Mouse (Mus musculus) urinary bladder, adult 18-20 months (tissue): ENCODE data around the gene Shf.

Experiments used
- DNase-seq, 2 experiments: peaks; one replicate each; pipeline ENCODE4 v3.0.0; 2022; ENCODE audit warnings: low spot score in 2 of 2, mixed read lengths in 2 of 2

Gene Shf

DNA sequence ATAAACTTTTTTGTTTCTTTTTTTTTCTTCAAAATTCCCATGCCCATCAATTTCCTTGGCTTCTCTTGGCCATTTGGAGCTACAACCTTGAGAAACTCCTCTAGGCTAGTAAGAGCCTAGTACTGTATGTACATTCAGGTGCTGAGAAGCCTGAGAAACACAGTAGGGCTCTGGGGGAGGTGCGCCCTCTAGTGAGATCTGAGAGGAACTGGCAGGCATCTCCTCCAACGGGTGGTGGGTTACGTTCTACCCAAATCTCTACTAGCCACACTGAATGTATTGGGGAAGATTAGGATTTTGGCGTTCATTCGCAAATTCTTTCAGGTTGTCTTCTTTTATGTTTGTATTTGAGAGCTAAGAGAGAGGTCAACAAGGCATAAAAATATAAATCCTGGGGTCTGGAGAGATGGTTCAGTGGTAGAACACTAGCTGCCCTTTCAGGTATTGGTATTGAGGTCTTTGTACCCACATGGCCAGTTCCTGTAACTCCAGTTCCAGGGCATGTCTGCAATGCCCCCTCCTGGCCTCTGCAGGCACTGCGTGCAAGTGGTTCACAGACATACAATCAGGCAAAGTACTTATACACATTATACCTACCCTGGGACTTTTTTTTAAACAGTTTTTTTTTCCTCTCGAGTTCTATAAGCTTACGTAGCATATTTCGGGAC lies 66.3 kb downstream of the Shf start:
- DNase-seq, result peak in 1 of 2 experiments; percentile 40

DNA sequence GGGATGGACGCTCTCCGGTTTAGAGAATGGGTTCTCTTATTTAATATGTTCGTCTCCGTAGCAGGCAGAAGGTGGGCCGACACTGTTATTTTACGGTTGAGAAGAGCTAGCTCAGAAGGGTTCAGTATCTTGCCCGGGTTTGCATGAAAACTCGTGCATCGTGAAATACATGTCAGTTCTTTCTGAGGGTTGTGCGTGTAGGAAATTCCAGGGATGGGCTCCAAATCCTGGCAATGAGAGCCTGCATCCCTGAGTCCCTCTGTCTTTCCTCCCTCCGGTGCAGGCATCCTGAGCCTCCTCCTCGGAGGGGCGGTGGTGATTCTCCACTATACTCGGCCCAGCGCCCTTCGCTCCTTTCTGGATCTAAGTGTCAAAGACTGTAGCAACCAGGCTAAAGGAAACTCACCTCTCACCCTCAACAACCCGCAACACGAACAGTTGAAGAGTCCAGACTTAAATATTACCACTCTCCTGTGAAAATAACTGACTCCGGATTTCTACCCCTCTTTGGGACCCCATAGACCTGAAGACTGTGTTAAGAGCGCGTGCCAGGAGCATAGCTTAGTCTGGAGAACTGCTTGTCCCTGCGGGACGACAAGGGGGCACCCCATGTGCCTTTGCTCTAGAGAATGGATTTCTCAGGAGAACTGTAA lies 66.9 kb downstream of the Shf start:
- no peak for DNase-seq

DNA sequence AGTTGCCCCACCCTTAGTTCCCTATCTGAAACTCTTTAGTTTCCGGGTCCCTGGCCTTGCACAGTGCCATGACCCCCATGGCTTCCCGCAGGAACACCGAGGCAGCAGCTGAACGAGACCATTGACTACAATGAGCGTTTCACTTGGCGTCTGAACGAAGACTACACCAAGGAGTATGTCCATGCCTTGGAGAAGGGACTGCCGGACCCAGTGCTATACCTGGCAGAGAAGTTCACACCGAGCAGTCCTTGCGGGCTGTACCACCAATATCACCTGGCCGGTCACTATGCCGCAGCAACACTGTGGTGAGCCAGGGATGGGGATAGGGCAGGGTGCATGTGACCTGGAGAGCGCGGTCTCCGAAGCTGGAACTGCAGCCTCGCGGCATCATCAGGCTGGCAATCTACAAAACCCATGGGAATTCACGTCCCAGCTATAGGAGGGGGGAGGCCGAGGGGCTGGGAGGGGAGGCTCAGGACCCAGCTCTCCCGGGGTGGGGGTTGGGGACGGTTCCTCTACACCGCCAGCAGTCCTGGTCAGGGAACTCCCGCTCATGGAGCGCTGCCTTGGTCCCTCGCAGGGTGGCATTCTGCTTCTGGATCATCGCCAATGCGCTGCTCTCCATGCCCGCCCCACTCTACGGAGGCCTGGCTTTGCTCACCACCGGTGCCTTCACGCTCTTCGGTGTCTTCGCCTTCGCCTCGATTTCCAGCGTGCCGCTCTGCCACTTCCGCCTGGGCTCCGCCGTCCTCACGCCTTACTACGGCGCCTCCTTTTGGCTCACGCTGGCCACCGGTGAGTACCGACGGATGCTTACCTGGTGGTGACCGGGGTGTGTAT lies 67.7 kb downstream of the Shf start:
- no peak for DNase-seq

DNA sequence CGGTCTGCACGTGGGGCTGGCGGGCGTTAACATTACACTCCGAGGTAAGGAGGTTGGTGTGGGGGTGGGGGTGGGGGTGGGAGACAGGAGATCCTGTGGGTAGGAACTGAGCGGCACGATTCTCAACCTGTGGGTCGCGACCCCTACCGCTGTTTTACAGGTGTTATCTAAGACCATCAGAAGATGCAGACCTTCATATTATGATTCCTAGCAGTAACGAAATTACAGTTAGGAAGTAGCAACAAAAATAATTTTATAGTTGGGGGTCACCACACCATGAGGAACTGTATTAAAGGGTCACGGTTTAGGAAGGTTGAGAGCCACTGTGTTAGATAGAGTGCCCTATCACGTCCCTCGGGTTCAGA lies 68.3 kb downstream of the Shf start:
- DNase-seq, result no peak

DNA sequence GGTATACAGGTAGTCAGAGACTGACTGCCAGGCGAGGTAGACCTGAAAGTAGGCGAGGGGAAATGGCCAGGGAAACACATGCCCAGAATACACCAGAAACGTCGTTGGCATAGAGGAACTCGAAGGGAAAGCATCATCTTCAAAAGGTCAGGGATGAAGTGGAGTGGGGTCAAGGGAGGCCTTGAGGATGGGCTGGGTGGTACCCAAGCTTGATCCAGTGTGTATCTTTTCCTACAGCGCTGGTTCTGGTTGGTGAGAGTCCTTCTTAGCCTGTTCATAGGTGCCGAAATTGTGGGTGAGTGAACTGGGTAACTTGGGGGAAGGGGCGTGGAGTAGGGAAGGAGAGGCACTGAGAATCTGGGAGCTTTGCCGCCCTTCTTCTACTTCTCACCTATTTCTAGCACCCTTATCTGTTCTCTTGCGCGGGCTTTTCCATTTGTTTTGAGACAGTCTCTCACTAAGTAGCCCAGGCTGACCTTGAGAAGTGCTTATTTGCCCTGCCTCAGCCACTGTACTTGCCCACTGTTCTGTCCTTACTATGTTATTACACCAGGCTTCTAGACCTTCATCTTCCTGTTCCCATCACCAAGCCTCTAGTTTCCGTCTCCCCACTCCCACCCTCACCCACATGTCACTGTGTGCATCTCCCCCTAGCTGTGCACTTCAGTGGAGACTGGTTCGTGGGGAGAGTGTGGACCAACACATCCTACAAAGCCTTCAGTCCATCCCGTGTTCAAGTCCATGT lies 68.9 kb downstream of the Shf start:
- no peak for DNase-seq
